Mouse (Mus musculus) frontal cortex, postnatal 25 days (tissue): ENCODE measurements around the gene Fam98a.

Source experiments
- DNase-seq, 2 experiments: peaks; one replicate each; pipeline ENCODE4 v3.0.0; 2022; ENCODE audit warnings: low spot score in 2 of 2

Fam98a gene

DNA sequence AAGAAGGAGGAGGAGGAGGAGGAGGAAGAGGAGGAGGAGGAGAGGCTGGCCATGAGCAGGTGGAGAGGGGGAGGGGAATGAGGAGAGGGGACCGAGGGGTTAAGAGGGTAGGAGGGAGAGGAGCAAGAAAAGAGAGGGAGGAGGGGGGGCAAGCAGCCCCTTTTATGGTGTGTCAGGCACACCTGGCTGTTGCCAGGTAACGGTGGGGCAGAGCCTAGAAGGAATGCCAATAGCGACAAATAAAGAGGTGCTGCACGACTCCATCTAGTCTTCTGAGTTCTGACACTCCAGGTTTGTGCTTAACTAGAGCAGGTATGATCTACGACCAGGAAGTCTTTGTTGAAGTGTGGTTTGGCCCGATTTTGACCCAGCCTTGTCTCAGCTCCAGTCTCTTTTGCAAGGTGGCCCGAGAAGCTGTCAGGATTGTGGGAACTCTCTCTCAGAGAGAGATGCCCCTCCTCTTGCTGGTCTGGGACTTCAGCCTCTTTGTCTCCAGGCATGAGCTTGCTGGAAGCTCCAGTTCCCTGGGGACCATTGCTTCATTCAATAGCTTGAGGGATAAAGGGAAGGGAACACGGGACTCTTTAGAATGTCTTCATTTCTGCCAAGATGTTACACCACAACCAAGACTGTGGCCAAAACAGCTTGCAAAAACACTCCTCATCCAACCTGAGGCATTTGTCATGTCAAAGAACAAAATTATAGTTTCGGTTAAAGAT lies 29.2 kb downstream of the Fam98a start:
- DNase-seq: no peak

DNA sequence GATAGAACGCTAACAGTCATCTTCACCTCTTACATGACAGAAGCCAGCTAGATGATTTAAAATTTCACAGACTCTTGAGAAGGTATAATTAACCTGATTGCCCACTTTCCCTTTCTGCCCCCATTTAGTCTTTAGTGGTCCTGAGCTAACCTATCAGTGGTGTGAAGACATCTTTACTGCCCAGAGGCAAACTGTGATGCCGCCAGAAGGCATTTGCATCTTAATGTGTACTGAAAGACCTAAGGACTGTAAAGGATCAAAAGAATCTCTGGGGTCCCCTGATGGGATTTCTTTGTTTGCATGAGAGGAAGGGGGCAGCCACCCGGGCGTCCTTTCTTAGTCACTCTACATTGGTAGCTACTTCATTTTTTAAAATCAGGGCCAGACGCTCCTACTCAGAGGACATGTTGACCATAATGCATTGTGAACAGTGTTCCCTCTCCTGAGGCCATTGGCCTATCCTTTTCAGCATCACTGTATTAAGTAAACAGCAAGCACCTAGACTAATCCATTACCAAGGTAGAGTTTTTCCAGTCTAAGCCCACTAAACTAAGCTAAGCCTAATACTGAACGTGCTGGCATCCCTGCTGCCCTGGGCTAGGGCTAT lies 30.4 kb downstream of the Fam98a start:
- no peak for DNase-seq

DNA sequence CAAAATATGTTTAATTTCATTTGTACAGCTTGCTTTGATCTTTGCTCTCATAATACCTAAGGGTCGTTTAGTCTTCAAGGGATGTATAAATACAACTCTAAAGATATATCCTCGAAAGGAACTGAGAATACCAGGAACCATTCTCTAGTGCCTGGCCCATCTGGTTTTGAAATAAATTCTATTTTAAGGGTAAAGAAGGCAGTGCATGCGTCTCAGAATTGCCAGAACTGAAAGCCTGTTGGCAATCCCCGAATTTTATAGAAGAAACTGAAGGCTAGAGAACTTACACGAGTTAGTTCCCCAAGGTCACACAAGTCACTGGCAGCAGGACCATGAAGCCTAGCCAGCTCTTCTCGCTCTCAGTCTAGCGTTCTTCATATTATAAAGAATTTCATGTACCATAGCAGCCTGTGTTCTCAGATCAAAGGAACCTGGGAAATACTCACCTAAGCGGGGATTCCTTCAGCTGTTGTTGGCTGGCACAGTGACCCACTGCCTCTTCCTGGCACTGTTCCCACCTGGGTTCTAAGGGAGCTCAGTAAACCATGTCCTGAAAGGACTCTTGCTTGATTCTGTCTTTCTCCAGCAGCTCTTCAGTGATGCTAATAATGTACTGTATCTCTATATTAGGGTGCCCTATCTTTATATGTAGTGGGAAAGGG lies 32.4 kb downstream of the Fam98a start:
- no peak for DNase-seq

DNA sequence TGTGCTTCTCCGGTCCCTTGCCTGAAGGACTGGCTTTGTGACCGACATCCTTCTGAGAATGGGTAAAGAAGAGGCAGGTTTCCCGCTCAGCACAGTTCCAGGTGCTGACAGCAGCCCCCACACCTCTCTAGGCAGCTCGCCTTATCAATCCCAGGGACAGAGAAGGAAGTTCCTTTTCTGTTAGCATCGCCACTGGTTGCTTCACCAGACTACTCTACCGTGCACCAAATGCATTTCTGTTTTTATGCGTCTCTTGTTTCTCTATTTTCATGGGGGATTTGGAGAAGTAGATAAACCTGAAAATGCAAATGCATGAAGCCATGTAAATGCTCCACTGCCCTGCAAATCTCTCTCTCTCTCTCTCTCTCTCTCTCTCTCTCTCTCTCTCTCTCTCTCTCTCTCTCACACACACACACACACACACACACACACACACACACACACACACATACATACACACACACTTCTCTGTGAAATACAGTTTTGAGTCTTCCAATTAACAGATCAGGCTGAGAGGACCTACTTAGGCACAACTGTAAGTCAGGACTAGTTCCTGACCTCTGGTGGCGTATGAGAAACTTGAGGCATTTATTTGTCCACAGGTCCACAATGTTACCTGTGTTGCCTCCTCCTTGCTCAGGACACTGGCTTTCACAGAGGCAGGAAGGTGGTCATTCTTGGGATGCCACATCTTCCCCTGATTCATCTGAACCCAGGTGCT lies 33.4 kb downstream of the Fam98a start:
- DNase-seq: no peak

DNA sequence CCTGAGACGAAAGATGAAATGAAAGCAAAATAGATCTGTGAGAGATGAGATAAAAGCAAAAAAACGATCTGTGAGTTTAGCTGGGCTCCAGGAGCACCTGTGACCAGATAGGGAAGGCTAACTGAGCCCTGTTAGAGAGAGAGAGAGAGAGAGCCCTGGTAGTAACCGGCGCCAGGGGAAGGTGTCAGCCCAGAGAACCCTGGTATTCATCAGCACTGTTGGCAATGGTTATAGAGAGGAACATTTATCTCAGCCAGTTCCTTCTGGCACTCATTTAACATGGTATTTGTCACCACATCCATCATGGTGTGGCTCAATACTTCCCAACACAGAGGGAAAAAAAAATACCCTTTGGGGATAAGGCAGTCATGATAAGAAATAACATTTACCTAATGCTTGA lies 35.2 kb downstream of the Fam98a start:
- no peak for DNase-seq

DNA sequence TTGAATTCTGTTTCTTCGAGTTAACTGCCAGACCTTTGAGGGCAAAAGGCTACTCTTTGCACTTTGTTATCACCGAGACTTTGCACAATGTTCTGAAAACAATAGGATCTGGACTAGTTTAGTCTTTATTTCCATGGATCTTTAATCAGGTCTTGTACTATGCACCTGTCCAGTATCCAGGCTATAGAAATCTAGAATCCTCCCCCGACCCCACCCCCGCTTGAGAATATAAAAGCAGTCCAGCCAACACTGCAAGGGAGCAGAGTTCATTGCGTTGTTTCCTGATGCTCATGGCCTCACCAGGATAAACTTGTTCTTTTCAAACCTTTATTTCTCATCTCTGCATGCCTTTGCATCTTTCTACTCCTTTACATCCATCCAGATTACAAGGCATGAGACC lies 42.5 kb downstream of the Fam98a start:
- DNase-seq: no peak

DNA sequence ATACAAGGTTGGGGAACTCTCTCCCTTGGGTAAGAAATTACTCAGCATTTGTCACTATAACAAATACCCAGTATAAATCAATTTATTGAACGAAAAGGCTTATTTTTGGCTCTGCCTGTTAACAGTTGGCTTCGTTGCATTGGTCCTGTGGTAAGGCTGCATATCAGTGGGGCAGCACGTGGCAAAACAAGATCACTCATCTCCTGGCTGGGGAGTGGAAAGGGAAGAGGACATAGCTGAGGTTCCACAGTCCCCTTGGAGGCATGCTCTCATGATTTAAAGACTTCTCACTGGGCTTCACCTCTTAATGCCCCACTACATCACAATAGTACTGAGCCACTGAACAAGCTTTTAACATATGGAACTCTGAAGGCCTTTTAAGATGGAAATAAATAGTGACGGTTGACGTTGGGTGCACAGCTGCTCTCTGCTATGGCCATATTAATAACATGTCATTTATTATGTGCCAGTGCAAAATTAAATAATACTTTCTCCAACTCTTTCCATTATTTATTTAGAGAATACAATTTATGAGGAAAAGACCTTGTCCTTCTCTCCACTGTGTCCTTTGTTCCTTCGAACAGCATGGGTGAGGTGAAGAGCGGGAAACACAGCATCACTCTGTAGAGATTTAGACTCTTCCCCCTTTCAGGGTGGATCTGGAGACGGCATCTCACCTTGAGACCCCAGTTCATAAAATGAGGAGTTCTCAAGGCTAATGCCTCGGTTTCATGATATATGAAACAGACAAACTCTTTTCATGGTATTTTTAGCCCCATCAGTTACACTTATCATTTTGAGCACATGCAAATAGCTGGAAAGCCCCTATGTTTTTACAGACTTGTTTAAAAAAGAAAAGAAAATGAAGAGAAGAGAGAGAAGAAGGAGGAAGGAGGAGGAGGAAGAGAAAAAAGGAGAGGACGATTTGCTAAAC lies 44.8 kb downstream of the Fam98a start:
- DNase-seq: no peak

DNA sequence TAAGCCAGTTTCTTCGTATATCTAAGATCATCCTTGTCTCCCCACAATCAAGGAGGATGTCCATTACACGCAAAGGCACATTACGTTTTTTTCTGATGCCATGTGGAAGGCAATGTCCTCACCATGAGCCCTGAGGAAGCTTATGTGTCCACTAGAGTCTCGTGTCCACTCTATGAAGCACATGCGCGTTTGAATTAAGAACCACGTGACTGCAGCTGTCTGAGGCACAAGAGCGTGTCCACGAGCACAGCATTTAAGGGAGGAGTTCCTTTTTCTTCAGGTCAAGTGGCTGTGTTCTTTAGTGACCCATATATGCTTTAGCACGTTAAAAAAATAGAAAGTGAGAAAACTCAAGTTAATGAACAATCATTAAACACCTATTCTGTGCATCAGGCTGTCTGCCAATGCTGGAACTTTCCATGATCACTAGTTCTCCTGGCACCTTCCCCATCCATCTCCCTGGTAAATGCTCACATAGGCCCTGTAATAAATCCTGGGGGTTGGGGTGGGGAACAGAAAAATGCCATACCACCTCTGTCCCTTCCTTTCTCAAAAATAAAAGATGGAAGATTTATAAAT lies 45.6 kb downstream of the Fam98a start:
- no peak for DNase-seq

DNA sequence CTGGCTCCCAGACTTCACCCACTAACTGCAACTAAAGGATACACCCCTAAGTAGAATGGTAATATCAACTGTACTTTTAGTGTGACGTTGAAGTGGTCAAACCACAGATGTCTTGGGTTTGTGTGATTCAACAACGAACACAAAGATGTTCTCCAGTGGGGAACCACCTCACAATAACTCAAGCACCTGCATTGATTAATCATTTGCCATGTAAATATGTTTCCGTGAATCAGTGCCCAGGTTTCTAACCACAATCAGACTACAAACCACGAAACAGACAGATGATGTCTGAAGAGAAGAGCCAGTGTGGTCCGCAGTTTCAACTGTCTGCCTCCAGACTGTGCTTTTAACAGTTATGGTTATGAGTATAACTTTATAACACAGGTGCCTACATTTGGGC lies 46.7 kb downstream of the Fam98a start:
- DNase-seq: no peak

DNA sequence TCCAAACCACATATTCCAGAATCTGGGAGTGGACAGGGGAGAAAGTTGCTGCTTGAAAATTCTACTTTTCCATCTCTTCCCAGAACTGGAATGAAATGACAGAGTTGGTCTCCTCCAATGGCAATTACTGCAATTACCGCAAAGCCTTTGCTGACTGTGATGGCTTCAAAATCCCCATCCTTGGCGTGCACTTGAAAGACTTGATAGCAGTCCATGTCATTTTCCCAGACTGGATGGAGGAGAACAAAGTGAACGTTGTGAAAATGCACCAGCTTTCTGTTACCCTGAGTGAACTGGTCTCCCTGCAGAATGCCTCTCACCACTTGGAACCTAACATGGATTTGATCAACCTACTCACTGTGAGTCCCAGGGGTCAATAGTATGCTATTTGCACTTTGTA lies 48.7 kb downstream of the Fam98a start:
- no peak for DNase-seq

DNA sequence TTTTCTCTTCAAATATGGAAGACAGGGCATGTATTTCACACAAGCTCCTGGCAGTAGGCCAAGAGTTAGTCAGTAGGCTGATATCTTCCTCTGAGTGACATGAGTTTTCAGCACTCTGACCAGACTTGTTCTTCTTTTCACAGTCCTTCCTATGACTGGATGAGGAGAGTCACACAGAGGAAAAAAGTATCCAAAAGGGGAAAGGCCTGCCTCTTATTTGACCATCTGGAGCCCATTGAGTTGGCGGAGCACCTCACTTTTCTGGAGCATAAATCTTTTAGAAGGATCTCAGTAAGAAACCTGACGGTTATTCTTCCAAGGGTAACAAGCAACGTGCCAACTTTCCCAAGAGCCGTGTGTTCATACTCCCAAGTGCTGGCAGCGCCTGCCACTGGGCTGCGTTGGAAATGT lies 53.5 kb downstream of the Fam98a start:
- DNase-seq: no peak

DNA sequence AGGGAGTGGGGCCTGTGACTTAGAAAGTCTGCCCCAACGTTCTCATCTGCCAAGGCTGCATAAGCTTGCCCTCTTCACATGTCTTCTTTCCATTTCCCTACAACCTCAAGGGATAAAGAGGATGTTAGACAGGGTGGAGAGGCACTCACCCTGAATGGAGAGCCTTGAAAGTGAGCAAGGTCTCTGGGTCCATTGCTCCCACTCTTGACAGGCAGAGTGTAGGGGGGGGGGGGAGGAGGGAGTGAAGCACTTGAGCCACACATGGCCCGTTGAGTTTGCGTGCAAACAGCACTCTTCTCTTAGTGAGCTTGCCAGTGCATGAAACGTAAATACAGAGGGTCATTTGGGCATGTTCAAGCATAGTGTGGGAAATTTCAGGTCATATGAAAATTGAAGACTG lies 56.5 kb downstream of the Fam98a start:
- no peak for DNase-seq
